Comparison of ENCODE assay signal across 10 mouse cellular contexts in the genomic region with DNA sequence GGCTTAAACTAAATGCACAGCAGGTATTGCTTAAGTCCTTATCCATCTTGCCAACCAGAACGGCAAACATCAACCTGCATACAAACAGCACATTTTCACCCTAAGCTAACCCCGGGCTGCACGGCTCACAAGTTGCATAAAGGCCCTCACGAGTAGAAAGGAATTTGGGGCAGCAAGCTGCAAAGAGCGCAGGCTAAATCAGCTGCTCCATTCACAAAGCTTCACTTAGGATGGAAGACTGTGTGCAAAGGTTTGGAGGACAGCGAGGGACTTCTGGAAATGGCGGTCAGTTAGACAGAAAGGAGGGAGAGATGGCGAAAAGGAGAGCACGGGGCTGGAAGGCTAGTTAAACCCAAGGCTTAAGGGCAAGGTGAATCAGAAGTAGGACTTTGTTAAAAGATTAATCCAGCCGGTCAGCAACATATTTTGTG. TPM values are rescaled to one million over a fixed set of nuclear protein-coding genes. Genes with fewer than 3 reads are reported as not detected.
DNase-seq lines count a peak whose midpoint lies in the region; ATAC-seq and TF ChIP-seq lines count a peak whose summit lies in the region.
"Had no signal": no experiment of that assay in that cellular context is flagged by ENCODE, and none has a peak within 500 bp of the region (broad histone marks: within the 10 kb centered on the region; RNA-seq: fewer than 3 reads in every experiment).

No protein-coding gene starts in this region.

- intact Hi-C loops in left cerebral cortex, adult 2 months (cut with DNase I), result no loop called here
- intact Hi-C loops in left cerebral cortex, postnatal 4 days (cut with DNase I), result no loop called here
- intact Hi-C loops in heart, postnatal 10 days (cut with DNase I), result no loop called here

- no peaks in the 10 kb centered on the region for H3K9me3 ChIP-seq in limb, embryonic 10.5 days (replicated peaks)
- no peaks in the 10 kb centered on the region for H3K9me3 ChIP-seq in midbrain, embryonic 16.5 days (replicated peaks; ENCODE audit: control insufficient read depth, low read length, poor library complexity, severe bottlenecking)
- H3K9me3 ChIP-seq: neural tube, embryonic 12.5 days had no signal

- H3K4me1 ChIP-seq in limb, embryonic 10.5 days, result peaks cover 50% of the 10 kb centered on the region
- peaks cover 37% of the 10 kb centered on the region for H3K4me1 ChIP-seq in midbrain, embryonic 16.5 days (ENCODE audit: control insufficient read depth, insufficient read depth, low read length)

- peak in 1 of 2 experiments; percentile 23 for DNase-seq in left cerebral cortex, adult 2 months (ENCODE audit: extremely low spot score in 1 of 2, low spot score in 2 of 2)
- DNase-seq in left cerebral cortex, postnatal 4 days, result no peak
- DNase-seq in heart, postnatal 10 days, result peak; percentile 33 to 45
- no peak for DNase-seq in limb, embryonic 10.5 days (ENCODE audit: low spot score)
- DNase-seq in cerebellum, postnatal 4 days (ENCODE audit: low spot score in 2 of 2), result no peak
- no peak for DNase-seq in c-Kit-positive CD71-positive TER-119-positive erythroid progenitor cells, embryonic 14.5 days (ENCODE audit: low spot score)
- DNase-seq in spleen, postnatal 4 days (ENCODE audit: low spot score in 2 of 2), result no peak

- H3K27ac ChIP-seq in left cerebral cortex, adult 2 months, result peak overlapping the region; percentile 86
- peak overlapping the region; percentile 59 for H3K27ac ChIP-seq in limb, embryonic 10.5 days
- peak overlapping the region; percentile 45; the same call in 1 of the 2 replicates for H3K27ac ChIP-seq in midbrain, embryonic 16.5 days (ENCODE audit: low read length)
- H3K27ac ChIP-seq: neural tube, embryonic 12.5 days had no signal

- peak overlapping the region; percentile 38 for H3K4me3 ChIP-seq in left cerebral cortex, adult 2 months
- no peak overlapping the region for H3K4me3 ChIP-seq in limb, embryonic 10.5 days
- no peak overlapping the region for H3K4me3 ChIP-seq in midbrain, embryonic 16.5 days (ENCODE audit: low read depth, low read length)
- H3K4me3 ChIP-seq: neural tube, embryonic 12.5 days had no signal

- no peak overlapping the region for H3K9ac ChIP-seq in midbrain, embryonic 16.5 days (ENCODE audit: low read depth, low read length)
- H3K9ac ChIP-seq: neural tube, embryonic 12.5 days had no signal

- no peaks in the 10 kb centered on the region for H3K36me3 ChIP-seq in limb, embryonic 10.5 days
- no peaks in the 10 kb centered on the region for H3K36me3 ChIP-seq in midbrain, embryonic 16.5 days (ENCODE audit: control insufficient read depth, insufficient read depth, low read length)
- H3K36me3 ChIP-seq: G1E; neural tube, embryonic 12.5 days had no signal

- H3K27me3 ChIP-seq in limb, embryonic 10.5 days (ENCODE audit: low read depth, poor library complexity, severe bottlenecking), result no peaks in the 10 kb centered on the region
- H3K27me3 ChIP-seq in midbrain, embryonic 16.5 days (ENCODE audit: control insufficient read depth, insufficient read depth, low read depth, low read length), result no peaks in the 10 kb centered on the region; the same call in 1 of the 2 replicates
- H3K27me3 ChIP-seq: neural tube, embryonic 12.5 days had no signal

- ATAC-seq in midbrain, embryonic 16.5 days, result 0 out of 2 replicates have a peak, but pooled peaks have one; percentile 18

- no peak for TF ChIP-seq CTCF in left cerebral cortex, adult 2 months (IDR thresholded peaks at IDR 0.05)

- WGBS in limb, embryonic 10.5 days, result 56% methylated on average over 10 of the region's 10 CpGs
- WGBS in midbrain, embryonic 16.5 days, result 16% methylated on average over 10 of the region's 10 CpGs

- H3K4me2 ChIP-seq in midbrain, embryonic 16.5 days (ENCODE audit: low read length), result peak overlapping the region; percentile 15; the same call in 1 of the 2 replicates

RNA-seq across cellular contexts. Expression of gene Ccdc141, which starts 1.8 kb away (rescaled TPM):
- 10 to 100 TPM; 18.5 to 28.2 TPM for total RNA-seq in left cerebral cortex, adult 2 months (2021)
- 10 to 100 TPM; 16.8 to 18.3 TPM for total RNA-seq in left cerebral cortex, postnatal 4 days (2021)
- 100 to 1,000 TPM; 185 to 219 TPM for total RNA-seq in heart, postnatal 10 days (2021)
- 2.1 and 4.4 TPM in 2 replicates for polyA plus RNA-seq in limb, embryonic 10.5 days (2016; fragmentation: Nextera tagmentation; extraction: Ambion mirVana)
- polyA plus RNA-seq in midbrain, embryonic 16.5 days (2015; fragmentation: Nextera tagmentation; extraction: Ambion mirVana), result 7.1 and 8.5 TPM in 2 replicates
- polyA plus RNA-seq: G1E had no signal

Comparison
In these comparisons a context has a peak if more than half of its experiments do, and no peak if none do; other contexts are left out.
1. DNase-seq: peak in heart, postnatal 10 days (2 of 2); none in left cerebral cortex, postnatal 4 days (single experiment), limb, embryonic 10.5 days (single experiment), cerebellum, postnatal 4 days (0 of 2), c-Kit-positive CD71-positive TER-119-positive erythroid progenitor cells, embryonic 14.5 days (single experiment) and spleen, postnatal 4 days (0 of 2).
2. RNA of gene Ccdc141, which starts 1.8 kb away (total RNA-seq): 185 to 219 TPM in heart, postnatal 10 days; 18.5 to 28.2 TPM in left cerebral cortex, adult 2 months and 16.8 to 18.3 TPM in left cerebral cortex, postnatal 4 days; every median in the first group is over 4 times any median in the second.
3. Peak in every context shown above with its lines, with median percentiles within 50 percentile points of each other: H3K27ac ChIP-seq.